Mouse (Mus musculus): Measurements from ENCODE around the gene Mfsd4b4.

DNA sequence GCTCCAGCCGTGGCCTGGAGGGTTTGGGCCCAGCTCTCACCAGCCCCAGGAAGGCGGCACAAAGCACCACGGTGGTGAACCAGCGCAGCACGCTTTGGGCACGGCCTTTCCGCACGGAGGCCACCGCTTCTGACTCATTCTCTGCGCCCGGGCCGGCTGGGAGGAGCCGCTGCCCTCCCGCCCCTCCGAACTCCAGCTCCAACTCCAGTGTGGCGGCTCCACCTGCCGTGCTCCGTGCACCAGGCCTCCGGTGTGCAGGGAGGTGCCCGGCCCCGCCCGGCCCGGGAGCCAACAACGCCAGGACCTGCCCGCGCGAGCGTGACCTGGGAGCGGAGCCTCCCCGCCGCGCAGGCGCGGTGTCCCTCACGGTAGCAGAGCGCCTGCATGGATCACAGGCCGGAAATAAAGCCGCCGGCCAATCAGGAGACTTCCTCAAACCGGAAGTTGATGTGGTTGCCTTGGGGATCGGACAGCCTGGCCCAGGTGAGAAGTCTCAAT is at the start of gene Mfsd4b4:
- TF ChIP-seq CTCF (IDR thresholded peaks at IDR 0.05; ENCODE audit: control insufficient read depth, insufficient read depth, insufficient replicate concordance, low read depth, low read length) (no peak), POLR2A (IDR thresholded peaks at IDR 0.05; ENCODE audit: control insufficient read depth, low read depth, low read length) (peak; percentile 78)
